Mouse (Mus musculus): ENCODE measurements at regions not wholly inside any gene's neighbourhood (a gene's known extent, or its start where the extent isn't known, plus 50 kb on each side); places are given as distances from the start of the nearest gene placed in this dataset.

GRCm38 (mm10) chr13:97617511-97618189 is 142.8 kb downstream of the Gm10260 start:
- DNase-seq (ENCODE audit: low spot score), result no peak

GRCm38 (mm10) chr13:97616919-97617318 is 143.5 kb downstream of the Gm10260 start:
- DNase-seq (ENCODE audit: low spot score), result no peak

- DNase-seq (ENCODE audit: low spot score), result peak; percentile 65
Measured at GRCm38 (mm10) chr13:97607221-97607723, 153.2 kb downstream of the Gm10260 start.

GRCm38 (mm10) chr13:97604451-97604850 is 156.0 kb downstream of the Gm10260 start:
- no peak for DNase-seq (ENCODE audit: low spot score)

GRCm38 (mm10) chr13:97601135-97601730 is 159.2 kb downstream of the Gm10260 start:
- no peak for DNase-seq (ENCODE audit: low spot score)

GRCm38 (mm10) chr13:97600136-97600535 is 160.3 kb downstream of the Gm10260 start:
- DNase-seq (ENCODE audit: low spot score), result no peak

- DNase-seq (ENCODE audit: low spot score), result no peak
Measured at GRCm38 (mm10) chr13:97598507-97599431, 161.7 kb downstream of the Gm10260 start.

GRCm38 (mm10) chr13:97594851-97595250 is 165.6 kb downstream of the Gm10260 start:
- DNase-seq (ENCODE audit: low spot score), result no peak

- no peak for DNase-seq (ENCODE audit: low spot score)
Measured at GRCm38 (mm10) chr13:97589626-97590025, 170.8 kb downstream of the Gm10260 start.

GRCm38 (mm10) chr13:97588085-97588484 is 172.3 kb downstream of the Gm10260 start:
- no peak for DNase-seq (ENCODE audit: low spot score)

GRCm38 (mm10) chr13:97587088-97587487 is 173.3 kb downstream of the Gm10260 start:
- peak; percentile 17 for DNase-seq (ENCODE audit: low spot score)

- no peak for DNase-seq (ENCODE audit: low spot score)
Measured at GRCm38 (mm10) chr13:97584045-97584444, 176.4 kb downstream of the Gm10260 start.

GRCm38 (mm10) chr13:97581380-97581779 is 179.1 kb downstream of the Gm10260 start:
- no peak for DNase-seq (ENCODE audit: low spot score)

- DNase-seq (ENCODE audit: low spot score), result no peak
Measured at GRCm38 (mm10) chr13:97580241-97580874, 180.1 kb downstream of the Gm10260 start.

- no peak for DNase-seq (ENCODE audit: low spot score)
Measured at GRCm38 (mm10) chr13:97578595-97578994, 181.8 kb downstream of the Gm10260 start.

GRCm38 (mm10) chr13:97577081-97577785 is 183.2 kb downstream of the Gm10260 start:
- no peak for DNase-seq (ENCODE audit: low spot score)

GRCm38 (mm10) chr13:97573601-97574000 is 186.8 kb downstream of the Gm10260 start:
- DNase-seq (ENCODE audit: low spot score), result no peak

GRCm38 (mm10) chr13:97572352-97572751 is 188.1 kb downstream of the Gm10260 start:
- DNase-seq (ENCODE audit: low spot score), result no peak

- DNase-seq (ENCODE audit: low spot score), result no peak
Measured at GRCm38 (mm10) chr13:97570009-97570408, 190.4 kb downstream of the Gm10260 start.

- DNase-seq (ENCODE audit: low spot score), result no peak
Measured at GRCm38 (mm10) chr13:97567632-97568031, 192.8 kb downstream of the Gm10260 start.

GRCm38 (mm10) chr13:97566071-97566470 is 194.4 kb downstream of the Gm10260 start:
- no peak for DNase-seq (ENCODE audit: low spot score)
